Mouse (Mus musculus) right cerebral cortex, postnatal 14 days (tissue): ENCODE measurements at regions not wholly inside any gene's neighbourhood (a gene's known extent, or its start where the extent isn't known, plus 50 kb on each side); places are given as distances from the start of the nearest gene placed in this dataset.

Experiments
- DNase-seq: peaks from one replicate; pipeline ENCODE4 v3.0.0; 2022

DNA sequence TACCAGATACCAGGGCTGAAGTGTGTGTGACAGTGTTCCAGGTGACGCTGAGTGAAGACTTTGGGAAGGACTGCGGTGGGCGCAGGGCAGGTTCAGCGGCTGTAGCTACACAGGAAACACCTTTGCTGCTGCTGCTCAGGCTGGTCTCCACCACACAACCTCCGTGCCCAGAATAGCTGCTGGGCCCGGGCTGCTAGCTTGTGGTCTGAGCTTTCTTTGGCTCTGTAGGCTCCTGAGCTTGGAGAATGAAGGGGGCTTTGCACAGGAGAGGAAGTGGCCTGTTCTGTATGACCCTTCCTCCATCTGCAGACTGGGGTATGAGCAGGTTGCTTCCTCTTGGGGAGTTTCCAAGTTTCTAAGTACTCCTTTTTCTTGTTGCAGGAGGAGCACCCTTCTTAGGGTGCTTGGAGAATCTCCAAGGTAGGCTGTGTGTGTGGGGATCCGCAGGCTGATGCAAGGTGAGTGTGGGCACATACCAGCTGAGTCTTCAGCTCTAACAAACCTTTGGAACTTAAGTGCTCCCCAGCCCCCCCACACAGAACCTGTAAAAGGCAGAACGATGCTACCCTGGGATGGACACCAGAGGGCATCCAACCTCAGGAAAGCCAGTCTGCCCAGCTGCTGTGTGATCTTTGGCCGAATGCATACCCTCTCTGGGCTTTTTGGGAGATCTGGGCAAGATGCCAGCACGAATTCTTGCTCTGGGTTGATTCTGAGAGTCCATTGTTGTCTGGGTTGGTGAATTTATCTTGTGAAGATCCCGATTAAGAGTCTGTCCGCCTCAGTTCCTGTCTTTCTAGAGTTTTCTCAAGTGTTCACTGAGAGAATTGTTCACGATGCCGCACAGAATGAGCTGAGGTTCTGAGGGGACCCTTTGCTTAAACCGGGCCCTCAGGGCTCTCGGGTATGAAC is 136.6 kb downstream of the Mn1 start:
- DNase-seq: no peak

DNA sequence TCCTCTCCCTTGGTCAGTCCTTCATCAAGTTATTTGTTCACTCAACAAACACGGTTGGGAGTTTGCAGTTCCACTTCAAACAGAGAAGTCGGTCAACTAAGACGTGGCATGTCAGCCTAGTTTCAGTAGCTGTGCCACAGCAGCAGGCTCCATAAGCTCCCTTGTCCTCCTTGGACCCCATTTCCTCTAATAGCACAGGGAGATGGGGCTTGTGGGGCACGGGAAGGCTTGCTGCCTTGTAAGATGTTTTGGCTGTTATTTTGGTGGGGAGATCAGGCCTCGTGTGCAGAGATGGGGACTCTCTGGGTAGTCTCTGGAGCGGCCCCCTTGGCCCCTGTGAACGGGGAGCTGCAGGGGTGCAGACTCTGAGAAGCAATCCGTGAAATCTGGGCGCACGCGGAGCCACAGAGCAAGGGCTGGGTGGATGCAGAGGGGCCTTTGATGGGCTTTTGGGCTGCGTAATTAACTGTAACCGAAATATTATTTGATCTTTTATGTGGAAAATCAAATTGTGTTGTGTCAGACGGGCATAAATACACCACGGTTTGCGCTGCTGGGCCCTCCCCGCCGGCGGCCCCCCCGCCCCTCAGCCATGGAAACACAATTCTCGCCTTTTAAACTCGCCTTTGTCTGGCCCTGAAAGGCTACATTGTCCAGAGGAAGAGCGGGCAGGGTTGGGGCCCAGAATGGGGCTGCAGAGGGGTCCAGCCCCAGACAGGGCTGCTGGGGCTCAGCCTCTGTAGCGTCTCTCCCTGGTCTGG is 137.6 kb downstream of the Mn1 start:
- DNase-seq: no peak

DNA sequence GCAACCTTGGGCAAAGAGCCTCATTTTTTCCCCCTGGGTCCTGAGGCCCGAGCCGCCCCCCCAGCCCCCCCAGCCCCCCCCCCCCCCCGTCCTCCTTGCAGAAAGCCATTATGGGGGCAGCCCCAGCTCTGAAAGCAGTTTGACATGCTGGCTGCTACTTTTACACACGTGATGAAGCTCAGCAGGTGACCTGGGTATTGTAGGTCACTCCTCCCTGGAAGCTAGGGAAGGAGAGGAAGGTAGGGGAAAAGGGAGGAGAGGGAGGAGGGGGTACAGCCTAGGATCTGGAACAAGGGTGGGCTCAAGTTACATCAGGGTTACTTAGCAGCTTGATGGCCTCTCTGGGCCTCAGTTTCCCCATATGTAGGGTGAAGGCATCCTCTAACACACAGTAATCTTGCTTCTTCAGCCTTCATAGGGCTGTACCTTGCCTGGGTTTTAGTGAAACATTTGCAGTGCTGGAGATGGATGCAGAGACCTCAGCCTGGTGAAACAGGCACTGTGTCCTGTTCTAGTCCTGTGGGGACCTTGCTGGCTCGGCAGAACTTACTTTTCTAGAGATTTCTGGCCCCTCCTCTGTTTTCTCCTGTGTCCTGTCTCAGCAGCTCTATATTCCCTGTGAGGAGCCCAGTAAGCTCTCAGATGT is 138.3 kb downstream of the Mn1 start:
- DNase-seq: no peak

DNA sequence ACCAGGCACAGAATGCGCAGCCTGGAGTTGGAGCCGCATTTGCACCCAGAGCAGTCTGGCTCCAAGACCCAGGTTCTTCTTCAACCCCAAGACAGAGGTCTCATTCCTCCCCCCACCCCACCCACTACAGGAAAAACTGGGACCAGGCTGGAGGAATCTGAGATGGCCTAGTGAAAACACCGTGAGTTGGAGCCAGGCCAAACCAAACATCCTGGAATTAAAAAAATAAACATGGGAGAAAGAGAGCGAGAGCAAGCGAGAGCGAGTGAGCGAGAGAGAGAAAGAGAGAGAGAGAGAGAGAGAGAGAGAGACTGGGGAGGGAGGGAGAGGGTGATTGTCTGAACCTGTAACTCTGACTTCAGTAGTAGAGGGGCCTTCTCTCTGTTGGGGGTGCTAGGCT is 138.8 kb downstream of the Mn1 start:
- DNase-seq: no peak

DNA sequence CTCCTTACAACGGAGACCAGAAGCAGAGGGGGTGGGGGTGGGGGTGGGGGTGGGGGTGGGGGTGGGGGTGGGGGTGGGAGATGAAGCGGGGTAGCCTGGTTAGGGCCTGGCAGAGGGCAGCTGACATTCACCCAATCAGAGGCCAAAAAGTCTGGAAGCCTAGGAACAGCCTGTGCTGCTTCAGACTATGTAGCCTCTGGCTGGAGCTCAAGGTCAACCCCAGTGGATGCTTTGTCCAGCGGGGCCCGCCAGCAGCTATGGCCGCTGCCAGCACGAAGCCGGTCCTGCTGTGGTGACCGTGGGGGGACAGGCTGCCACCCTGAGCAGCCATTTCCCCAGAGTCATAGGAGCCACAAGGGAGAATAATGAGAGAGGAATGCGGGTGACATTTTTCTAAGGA is 143.3 kb downstream of the Mn1 start:
- DNase-seq: no peak

DNA sequence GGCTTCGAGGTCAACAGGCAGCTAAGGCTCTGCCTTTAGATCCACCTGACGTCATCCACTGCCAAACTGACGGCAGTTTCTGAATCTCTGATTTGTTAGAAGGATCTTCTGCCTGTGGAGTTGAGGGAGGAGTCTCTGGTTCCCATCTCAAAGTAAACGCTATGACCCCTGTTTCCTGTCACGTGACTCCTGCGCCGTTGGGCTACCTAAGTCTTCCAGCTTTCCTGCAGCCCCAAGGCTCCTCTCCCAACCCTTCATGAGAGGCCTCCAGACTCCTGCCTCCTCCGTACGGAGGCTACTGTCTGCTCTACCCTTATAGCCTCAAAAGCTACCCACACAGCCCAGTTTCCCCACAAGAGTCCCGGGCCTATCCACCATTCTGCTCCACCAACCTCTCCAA is 144.1 kb downstream of the Mn1 start:
- DNase-seq: no peak

DNA sequence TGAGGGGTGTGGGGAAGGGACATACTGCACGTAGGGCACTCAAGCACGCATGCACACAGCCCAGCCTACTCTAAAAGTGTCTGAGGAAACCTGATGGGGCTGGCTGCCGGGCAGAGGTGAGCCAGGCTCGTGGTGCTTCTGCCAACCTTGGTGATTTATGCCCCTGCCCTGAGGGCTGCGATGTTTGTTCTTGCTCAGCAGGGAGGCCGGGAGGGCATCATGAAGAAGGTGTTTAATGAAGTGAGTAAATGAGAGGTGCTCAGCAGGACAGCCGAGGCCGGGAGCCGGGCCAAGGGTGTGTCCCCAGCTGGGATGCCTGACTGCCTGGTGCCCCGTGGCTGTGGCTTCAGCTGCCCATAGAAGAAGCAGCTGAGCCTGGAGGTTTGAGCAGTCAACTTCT is 153.7 kb downstream of the Mn1 start:
- no peak for DNase-seq

DNA sequence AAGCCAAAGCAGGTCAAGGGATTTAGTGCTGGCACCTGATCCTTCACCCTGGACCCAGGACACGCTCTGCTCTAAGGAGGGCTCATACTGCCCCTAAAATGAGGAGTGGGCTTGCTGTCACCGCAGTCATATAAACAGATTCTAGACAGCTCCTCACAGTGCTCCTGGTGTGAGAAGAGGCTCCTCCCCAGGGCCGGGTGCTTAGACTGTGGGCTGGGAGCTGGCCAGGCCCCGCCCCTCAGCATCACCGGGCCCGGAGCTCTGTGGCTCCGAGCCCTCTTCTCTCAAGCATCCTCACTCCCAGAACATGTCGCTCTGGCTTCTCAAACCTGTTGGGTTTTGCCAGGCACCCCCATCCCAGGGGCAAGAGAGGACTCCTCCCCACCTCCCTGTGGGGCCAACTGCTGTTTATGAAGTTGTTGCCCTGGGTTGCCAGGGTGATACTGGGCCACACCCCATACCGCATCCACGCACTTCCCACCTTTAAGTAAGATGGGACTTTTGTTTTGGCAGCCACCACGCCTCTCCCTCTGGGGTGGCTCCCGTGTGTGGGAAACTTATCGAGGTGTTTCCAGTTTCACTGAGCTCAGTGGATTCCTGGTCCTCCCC is 156.2 kb downstream of the Mn1 start:
- no peak for DNase-seq

DNA sequence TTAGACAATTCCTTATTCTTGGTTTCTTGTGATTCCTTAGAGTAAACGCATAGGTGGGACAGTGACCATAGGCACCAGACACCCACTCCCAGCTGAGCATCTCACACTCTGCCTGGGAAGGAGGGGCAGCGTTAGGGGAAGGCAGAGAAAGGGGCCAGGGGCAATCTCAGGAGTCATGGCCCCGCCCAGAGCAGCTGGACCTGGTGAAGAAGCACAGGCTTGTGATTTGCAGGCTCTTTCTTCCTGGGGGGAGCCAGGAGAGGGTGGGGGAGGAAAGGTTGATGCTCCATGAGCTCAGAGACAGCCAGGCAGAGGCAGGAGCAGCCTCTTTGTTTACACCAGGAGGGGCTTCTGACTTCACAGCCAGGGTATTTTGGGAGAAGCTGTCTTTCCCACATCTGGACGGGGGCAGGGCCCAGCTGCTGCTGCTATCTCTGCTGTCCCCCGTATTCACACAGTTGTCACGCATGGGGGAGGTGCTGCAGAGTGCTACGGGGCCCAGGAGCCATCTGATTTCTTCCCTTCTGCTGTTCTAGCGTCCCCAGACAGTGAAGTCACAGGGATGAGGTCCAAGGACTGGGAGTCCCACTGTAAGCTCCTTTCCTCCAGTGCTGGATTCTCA is 157.2 kb downstream of the Mn1 start:
- DNase-seq: peak; percentile 42

DNA sequence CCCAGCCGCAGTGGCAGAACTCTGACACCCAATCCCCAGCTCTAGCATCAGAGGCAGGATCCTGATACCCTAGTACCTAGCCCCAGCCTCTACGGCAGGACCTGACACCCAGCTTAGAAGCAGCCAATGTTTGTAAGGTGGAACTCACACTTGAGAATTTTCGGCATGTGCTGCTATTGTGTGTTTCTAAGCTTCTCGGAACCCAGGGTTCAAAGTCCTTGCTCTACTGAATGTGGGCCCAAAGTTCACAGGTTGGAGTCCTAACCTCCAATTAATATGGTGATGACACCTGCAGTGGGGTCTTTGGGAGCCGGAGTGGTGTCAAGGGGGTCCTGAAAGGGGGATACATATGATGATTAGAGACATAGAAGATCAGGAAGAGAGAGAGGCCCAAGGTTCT is 158.2 kb downstream of the Mn1 start:
- no peak for DNase-seq

DNA sequence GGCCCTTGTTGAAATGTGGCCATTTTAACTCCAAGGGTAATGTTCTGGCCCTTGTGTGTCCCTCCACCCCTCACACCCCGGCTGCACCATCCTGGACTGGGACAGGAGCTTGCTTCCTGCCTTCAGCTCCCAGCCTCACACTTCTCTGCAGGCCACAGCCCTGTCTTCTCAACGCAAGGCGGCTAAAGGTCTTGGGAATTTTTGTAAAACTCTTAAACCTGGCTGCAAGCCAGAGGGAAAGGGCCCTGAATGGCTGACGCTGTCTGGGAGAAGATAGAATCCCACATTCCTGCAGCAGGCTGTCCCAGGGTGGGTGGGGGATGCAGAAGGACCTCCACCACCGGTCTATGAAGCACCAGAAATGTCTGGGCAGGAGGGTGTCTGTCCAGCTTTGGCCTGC is 156.3 kb upstream of the Gm26897 start:
- no peak for DNase-seq

DNA sequence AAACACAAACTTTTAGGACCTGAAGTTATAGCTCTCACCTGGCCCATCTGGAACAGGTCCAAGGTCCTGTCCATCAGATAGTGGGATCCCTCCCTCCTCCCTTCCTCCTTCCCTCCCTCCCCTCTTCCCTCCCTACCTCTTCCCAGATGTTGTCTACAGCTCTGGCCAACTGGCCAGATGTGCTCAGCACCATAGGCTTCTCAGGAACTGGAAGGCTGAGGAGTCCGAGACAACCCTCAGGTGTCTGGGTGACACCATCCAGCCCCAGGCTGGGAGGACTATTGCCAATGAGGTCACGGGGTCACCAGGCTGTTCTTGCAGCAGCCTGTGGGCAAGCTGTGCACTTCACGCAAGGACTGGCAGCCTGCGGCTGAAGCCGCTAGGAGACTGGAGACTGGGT is 155.6 kb upstream of the Gm26897 start:
- no peak for DNase-seq

DNA sequence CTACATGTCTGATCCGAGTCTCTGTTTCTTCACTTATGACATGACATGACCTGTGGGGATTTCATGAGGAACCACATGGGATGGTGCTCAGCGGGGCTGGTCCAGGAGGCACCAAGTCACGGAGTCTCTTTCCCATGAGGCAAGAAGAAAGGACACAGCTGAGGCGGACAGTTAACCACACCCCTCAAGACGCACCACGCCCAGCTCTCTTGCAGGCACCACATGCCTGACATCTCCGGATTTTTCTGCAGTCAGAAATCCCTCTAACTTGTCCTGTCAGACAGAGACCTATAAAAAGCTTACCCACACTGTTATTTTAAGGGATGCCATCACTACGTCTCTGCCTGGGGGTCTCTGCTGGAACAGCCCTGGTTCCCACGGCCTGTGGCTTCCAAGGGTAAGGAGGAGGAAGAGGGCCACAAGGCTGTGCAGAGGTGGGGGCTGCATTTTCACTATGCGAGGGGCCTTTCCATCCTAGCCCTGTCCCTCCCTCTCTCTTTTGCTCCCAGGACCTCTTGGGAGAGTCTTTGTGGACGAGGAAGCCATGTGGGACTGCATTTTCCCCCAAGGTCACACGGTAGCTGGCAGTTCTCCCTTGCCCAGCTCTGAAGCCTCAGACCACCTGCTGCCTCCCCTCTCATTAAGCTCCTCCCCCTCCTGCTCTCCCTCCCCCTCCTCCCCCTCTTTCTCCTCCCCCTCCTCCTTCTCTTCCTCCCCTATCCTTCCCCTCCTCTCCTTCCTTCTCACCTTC is 154.6 kb upstream of the Gm26897 start:
- no peak for DNase-seq

DNA sequence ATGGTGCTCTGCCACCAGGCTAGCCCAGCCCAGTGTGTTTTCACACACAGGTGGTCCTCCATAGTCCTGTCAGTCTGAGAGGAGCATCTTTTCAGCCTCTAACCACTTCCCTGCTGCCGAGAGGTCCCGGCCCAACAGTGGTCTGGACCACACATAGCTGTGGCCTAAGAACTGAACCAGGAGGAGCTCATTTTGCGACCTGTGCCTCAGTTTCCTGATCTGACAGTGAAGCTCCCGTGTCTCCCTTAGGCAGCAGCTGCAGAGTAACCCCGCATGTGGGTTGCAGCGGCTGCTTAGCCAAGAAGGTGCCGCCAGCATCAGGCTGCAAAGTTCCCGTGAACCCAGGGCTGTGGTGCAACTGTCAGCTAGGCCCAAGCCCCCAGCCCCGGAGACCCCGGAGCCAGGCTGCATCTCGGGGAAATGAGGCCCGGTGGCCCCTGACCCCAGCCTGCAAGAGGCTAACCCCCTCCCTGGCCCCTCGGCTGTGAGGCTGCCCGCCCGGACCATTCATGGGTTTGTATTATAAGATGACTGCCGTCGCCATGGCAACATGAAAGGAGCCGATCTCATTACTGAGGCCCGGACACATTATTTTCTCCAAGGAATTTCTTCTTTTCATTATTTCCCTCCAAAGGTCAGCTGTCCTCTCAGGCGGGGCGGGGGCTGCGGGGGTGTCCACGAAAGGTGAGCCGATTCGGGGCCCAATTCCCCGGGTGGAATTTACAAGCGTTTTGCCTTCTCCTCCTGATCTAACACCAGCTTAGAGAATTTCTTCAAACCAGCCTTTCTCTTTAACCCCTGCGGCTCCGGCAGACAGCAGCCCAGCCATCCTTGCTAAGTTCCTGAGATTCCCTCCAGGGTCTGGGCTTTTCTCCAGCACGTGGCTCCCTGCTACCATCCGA is 152.6 kb upstream of the Gm26897 start:
- peak; percentile 69 for DNase-seq

DNA sequence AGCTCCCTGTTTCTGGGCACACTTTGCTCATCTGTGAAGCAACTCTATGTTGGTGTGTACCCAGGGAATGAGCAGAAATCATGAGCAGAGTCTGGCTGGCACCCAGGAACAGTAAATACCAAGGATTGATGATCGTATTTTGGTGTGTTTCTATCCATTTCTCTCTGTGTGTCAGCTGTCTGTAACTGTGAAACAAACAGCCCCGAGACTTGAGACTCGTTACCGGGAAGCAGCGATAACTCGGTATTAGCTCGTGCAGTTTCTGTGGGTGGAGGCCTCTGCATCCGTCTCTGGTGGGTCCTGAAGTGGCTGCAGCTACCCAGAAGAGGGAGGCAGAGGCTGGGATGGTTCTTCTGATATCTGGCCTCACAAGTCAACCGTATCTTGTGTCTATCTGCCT is 151.7 kb upstream of the Gm26897 start:
- DNase-seq: no peak

DNA sequence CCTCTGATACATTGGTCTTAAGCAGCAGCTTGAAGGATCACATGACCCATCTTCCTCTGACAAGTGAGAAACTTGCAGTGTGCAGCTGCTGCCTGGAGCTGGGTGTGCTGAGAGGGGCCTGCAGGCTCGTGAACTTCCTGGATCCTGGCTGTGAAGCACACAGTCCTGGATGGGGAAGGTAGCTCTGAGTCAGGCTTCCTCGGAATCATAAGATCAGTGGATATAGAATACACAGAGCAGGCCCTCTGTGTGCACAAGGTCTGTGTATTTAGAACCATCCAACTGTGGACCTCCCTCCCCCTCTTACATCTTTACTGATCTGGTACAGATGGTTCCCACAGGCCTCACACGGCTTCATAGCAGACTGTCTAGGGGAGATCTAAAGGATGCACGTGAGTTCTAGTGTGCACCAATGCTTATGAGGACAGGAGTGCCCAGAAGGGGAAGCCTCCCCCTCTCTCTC is 143.1 kb upstream of the Gm26897 start:
- DNase-seq: no peak

DNA sequence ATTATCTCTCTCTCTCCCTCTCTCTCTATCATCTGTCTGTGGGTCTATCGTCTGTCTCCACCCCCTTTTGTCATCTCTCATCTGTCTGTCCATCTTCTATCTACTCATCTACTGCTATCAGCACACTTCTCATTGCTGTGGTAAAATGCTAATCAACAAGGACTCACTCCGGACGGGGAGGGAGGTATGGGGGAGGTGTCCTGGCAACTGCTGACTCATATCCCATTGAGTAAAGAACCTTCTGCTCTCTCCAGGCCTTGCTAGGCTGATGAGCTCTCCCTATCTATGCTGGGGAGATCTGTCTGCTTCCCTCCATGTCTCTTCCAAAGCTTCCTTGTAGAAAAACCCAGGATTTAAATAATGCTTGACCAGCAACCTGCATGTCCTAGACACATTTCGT is 140.9 kb upstream of the Gm26897 start:
- no peak for DNase-seq

DNA sequence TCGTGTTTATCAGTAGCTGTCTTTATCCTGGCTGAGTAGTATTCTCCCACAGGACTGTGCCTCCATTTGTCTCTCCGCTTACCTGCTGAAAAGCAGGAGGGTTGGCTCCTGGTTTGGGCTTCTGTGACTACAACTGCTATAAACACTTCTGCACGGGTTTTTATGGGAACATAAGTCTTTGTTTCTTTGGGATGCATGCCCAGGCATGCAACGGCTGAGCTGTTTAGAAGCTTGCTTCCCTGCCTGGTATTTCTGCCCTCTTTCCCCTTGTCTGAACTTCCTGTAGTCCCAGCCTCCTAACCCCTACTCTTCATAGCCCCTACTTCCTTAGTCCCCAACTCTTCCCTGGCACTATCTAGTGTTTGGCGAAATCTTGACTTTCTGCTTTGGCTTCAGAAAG is 139.6 kb upstream of the Gm26897 start:
- no peak for DNase-seq

DNA sequence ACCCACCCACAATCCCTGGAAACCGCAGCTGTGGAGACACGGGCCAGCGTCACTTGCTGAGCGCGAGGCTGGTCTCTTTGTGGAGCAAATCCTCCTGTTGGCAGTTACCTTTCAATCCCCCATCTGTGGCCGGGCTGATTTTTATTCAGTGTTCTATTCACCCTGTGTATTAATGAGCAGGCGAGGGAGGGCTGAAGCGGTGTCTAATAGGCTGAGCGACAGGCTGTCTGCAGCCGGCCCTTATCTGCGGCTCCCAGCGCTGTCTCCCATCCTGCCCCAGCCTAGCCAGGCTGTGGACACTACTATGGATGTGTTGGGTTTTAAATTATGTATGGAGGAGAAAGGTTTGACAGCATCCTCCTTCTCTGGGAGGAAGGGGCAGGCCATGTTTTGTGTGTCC is 138.3 kb upstream of the Gm26897 start:
- DNase-seq: no peak

DNA sequence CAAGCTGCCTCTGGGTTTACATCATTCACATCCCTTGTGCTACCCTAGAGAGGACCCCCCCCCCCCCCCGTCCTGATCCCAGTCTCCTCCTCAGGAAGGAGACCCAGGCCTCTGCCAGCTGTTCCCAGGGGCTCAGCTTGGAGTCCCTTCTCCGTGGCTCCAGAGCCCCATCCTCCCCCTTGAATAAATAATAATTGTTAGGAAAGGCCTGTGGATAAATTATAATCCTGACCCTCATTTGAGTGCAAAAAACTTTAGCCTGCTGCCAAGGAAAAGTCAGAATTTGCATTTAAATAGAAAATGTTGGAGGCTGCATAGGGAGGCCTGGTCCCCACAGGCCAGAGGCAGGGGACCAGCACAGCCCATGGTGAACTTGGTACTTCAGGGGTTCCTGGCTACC is 136.0 kb upstream of the Gm26897 start:
- no peak for DNase-seq
